Mouse (Mus musculus): ENCODE results near the gene Gm20219. TPM values are rescaled to one million over a fixed set of nuclear protein-coding genes. Genes with fewer than 3 reads are reported as not detected.
A peak's percentile ranks its signal among the peaks of the same experiment; 100 is the strongest.

Gene Gm20219
- polyA plus RNA-seq, 1 experiment: 0.28 TPM

GRCm38 (mm10) chr17:56536874-56537273, 17.3 kb downstream of the Gm20219 start:
- no peak overlapping the region for H3ac ChIP-seq (ENCODE audit: control insufficient read depth, insufficient read length)
- H3K79me2 ChIP-seq (ENCODE audit: control insufficient read depth, insufficient read depth): no peaks in the 10 kb centered on the region
- H3K27me3 ChIP-seq (ENCODE audit: control insufficient read depth, insufficient read depth, insufficient read length): no peaks in the 10 kb centered on the region
- no peak overlapping the region for H3K4me3 ChIP-seq
- H3K36me3 ChIP-seq (ENCODE audit: control insufficient read depth, insufficient read depth): no peaks in the 10 kb centered on the region
- no peak overlapping the region for H3K4me2 ChIP-seq (ENCODE audit: low read depth)
- TF ChIP-seq CEBPB (IDR thresholded peaks at IDR 0.05; ENCODE audit: insufficient read depth, poor library complexity, severe bottlenecking) (no peak), MYOG (IDR thresholded peaks at IDR 0.05; ENCODE audit: control insufficient read depth in 1 of 3, insufficient read depth in 1 of 3, insufficient read length in 2 of 3, low read depth in 2 of 3) (no peak), POLR2AphosphoS2 (IDR thresholded peaks at IDR 0.05; ENCODE audit: insufficient read length, low read depth) (no peak), TCF12 (IDR thresholded peaks at IDR 0.05; ENCODE audit: insufficient read depth, poor library complexity, severe bottlenecking) (no peak), SRF (IDR thresholded peaks at IDR 0.05; ENCODE audit: control insufficient read depth, insufficient read length, low read depth) (no peak), TCF3 (IDR thresholded peaks at IDR 0.05; ENCODE audit: insufficient read length, low read depth) (no peak), MAX (IDR thresholded peaks at IDR 0.05; ENCODE audit: low read depth) (no peak), POLR2A (IDR thresholded peaks at IDR 0.05; ENCODE audit: insufficient read length, low read depth) (no peak), USF1 (IDR thresholded peaks at IDR 0.05; ENCODE audit: low read depth) (no peak), MYOD1 (IDR thresholded peaks at IDR 0.05; ENCODE audit: control insufficient read depth in 1 of 3, insufficient read length in 2 of 3, low read depth in 2 of 3) (no peak), REST (IDR thresholded peaks at IDR 0.05; ENCODE audit: insufficient read depth, insufficient read length) (no peak), E2F4 (IDR thresholded peaks at IDR 0.05; ENCODE audit: insufficient read depth) (no peak)

DNA sequence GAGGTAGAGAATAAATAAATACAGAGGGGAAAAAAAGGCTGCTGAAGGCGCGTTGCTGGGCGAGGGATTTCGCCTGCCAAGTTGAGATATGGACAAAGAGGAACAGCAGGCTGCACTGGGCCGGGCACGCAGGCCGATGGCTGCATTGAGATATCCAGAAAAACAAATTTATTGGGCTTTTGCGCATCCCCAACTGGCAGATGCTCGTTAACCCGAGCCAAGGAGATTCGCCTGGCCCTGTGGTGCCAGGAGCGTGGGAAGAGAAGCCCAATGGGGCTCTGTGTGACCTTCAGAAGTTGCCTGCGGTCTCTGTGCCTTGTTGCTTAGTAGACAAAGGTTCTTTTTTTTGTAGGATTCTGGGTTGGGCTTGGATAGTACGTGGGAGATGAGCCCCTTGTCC, 18.0 kb downstream of the Gm20219 start:
- no peak overlapping the region for H3K4me3 ChIP-seq
- no peaks in the 10 kb centered on the region for H3K27me3 ChIP-seq (ENCODE audit: control insufficient read depth, insufficient read depth, insufficient read length)
- no peaks in the 10 kb centered on the region for H3K79me2 ChIP-seq (ENCODE audit: control insufficient read depth, insufficient read depth)
- TF ChIP-seq USF1 (IDR thresholded peaks at IDR 0.05; ENCODE audit: low read depth): no peak
- no peak for TF ChIP-seq E2F4 (IDR thresholded peaks at IDR 0.05; ENCODE audit: insufficient read depth)
- no peak for TF ChIP-seq REST (IDR thresholded peaks at IDR 0.05; ENCODE audit: insufficient read depth, insufficient read length)
- no peak for TF ChIP-seq SRF (IDR thresholded peaks at IDR 0.05; ENCODE audit: control insufficient read depth, insufficient read length, low read depth)
- no peak for TF ChIP-seq TCF12 (IDR thresholded peaks at IDR 0.05; ENCODE audit: insufficient read depth, poor library complexity, severe bottlenecking)
- no peak for TF ChIP-seq MAX (IDR thresholded peaks at IDR 0.05; ENCODE audit: low read depth)
- TF ChIP-seq TCF3 (IDR thresholded peaks at IDR 0.05; ENCODE audit: insufficient read length, low read depth): no peak
- no peak for TF ChIP-seq MYOD1 (IDR thresholded peaks at IDR 0.05; ENCODE audit: control insufficient read depth in 1 of 3, insufficient read length in 2 of 3, low read depth in 2 of 3)
- TF ChIP-seq POLR2AphosphoS2 (IDR thresholded peaks at IDR 0.05; ENCODE audit: insufficient read length, low read depth): no peak
- no peak for TF ChIP-seq MYOG (IDR thresholded peaks at IDR 0.05; ENCODE audit: control insufficient read depth in 1 of 3, insufficient read depth in 1 of 3, insufficient read length in 2 of 3, low read depth in 2 of 3)
- TF ChIP-seq POLR2A (IDR thresholded peaks at IDR 0.05; ENCODE audit: insufficient read length, low read depth): no peak
- no peak for TF ChIP-seq CEBPB (IDR thresholded peaks at IDR 0.05; ENCODE audit: insufficient read depth, poor library complexity, severe bottlenecking)
- no peaks in the 10 kb centered on the region for H3K36me3 ChIP-seq (ENCODE audit: control insufficient read depth, insufficient read depth)
- no peak overlapping the region for H3K4me2 ChIP-seq (ENCODE audit: low read depth)
- H3ac ChIP-seq (ENCODE audit: control insufficient read depth, insufficient read length): no peak overlapping the region

DNA sequence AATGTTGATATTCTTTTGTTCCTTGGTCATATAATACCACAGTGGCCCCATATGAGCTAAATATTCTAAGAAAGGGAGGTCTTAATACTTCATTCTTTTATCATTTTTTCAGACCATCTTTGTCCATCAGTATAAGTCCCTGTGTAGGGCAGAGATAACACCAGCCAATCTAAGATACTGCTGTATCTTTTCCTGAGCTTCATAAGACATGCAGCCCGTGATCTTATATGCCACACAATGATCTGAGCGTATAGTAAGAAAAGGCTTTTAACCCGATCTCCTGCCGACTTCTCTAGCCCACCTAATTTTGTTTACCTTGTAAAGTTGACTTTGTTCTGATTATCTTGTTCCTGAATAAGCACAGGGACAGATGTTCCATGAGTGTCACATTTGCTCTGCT, 29.2 kb downstream of the Gm20219 start:
- no peaks in the 10 kb centered on the region for H3K36me3 ChIP-seq (ENCODE audit: control insufficient read depth, insufficient read depth)
- TF ChIP-seq POLR2A (IDR thresholded peaks at IDR 0.05; ENCODE audit: insufficient read length, low read depth): no peak
- TF ChIP-seq MAX (IDR thresholded peaks at IDR 0.05; ENCODE audit: low read depth): no peak
- TF ChIP-seq POLR2AphosphoS2 (IDR thresholded peaks at IDR 0.05; ENCODE audit: insufficient read length, low read depth): no peak
- TF ChIP-seq MYOG (IDR thresholded peaks at IDR 0.05; ENCODE audit: control insufficient read depth in 1 of 3, insufficient read depth in 1 of 3, insufficient read length in 2 of 3, low read depth in 2 of 3): no peak
- TF ChIP-seq TCF12 (IDR thresholded peaks at IDR 0.05; ENCODE audit: insufficient read depth, poor library complexity, severe bottlenecking): no peak
- no peak for TF ChIP-seq REST (IDR thresholded peaks at IDR 0.05; ENCODE audit: insufficient read depth, insufficient read length)
- TF ChIP-seq MYOD1 (IDR thresholded peaks at IDR 0.05; ENCODE audit: control insufficient read depth in 1 of 3, insufficient read length in 2 of 3, low read depth in 2 of 3): no peak
- no peak for TF ChIP-seq TCF3 (IDR thresholded peaks at IDR 0.05; ENCODE audit: insufficient read length, low read depth)
- TF ChIP-seq CEBPB (IDR thresholded peaks at IDR 0.05; ENCODE audit: insufficient read depth, poor library complexity, severe bottlenecking): no peak
- no peak for TF ChIP-seq E2F4 (IDR thresholded peaks at IDR 0.05; ENCODE audit: insufficient read depth)
- no peak for TF ChIP-seq USF1 (IDR thresholded peaks at IDR 0.05; ENCODE audit: low read depth)
- TF ChIP-seq SRF (IDR thresholded peaks at IDR 0.05; ENCODE audit: control insufficient read depth, insufficient read length, low read depth): no peak
- H3K27me3 ChIP-seq (ENCODE audit: control insufficient read depth, insufficient read depth, insufficient read length): peaks cover 5% of the 10 kb centered on the region
- no peak overlapping the region for H3ac ChIP-seq (ENCODE audit: control insufficient read depth, insufficient read length)
- no peaks in the 10 kb centered on the region for H3K79me2 ChIP-seq (ENCODE audit: control insufficient read depth, insufficient read depth)
- H3K4me3 ChIP-seq: no peak overlapping the region
- H3K4me2 ChIP-seq (ENCODE audit: low read depth): no peak overlapping the region

DNA sequence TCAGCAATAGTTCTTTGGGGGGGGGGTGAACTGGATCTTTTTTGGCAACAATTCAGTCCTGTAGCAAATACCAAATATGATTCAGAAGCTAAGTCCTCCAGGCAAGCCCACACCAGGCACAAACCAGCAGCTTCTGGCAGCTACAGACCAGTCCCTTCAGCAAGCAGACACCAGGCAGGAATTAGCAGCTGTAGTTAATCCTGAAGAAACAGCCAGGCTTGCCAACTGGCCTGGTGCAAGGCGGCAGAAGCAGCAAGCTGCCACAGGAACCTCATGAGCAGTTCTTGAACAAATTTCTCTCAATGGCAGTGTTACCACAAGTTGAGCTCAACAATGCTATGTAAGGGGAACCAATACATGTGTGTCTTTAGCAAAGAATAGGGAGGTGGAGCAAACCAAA, 31.4 kb downstream of the Gm20219 start:
- H3ac ChIP-seq (ENCODE audit: control insufficient read depth, insufficient read length): no peak overlapping the region
- TF ChIP-seq MYOD1 (IDR thresholded peaks at IDR 0.05; ENCODE audit: control insufficient read depth in 1 of 3, insufficient read length in 2 of 3, low read depth in 2 of 3) (peak in 1 of 3 experiments; percentile 23), TCF12 (IDR thresholded peaks at IDR 0.05; ENCODE audit: insufficient read depth, poor library complexity, severe bottlenecking) (no peak), MYOG (IDR thresholded peaks at IDR 0.05; ENCODE audit: control insufficient read depth in 1 of 3, insufficient read depth in 1 of 3, insufficient read length in 2 of 3, low read depth in 2 of 3) (peak in 1 of 3 experiments; percentile 37)
- H3K79me2 ChIP-seq (ENCODE audit: control insufficient read depth, insufficient read depth): no peaks in the 10 kb centered on the region
- no peaks in the 10 kb centered on the region for H3K36me3 ChIP-seq (ENCODE audit: control insufficient read depth, insufficient read depth)
- no peak overlapping the region for H3K4me3 ChIP-seq
- H3K4me2 ChIP-seq (ENCODE audit: low read depth): no peak overlapping the region
- H3K27me3 ChIP-seq (ENCODE audit: control insufficient read depth, insufficient read depth, insufficient read length): peaks cover 5% of the 10 kb centered on the region
